Mouse (Mus musculus) forebrain, embryonic 11.5 days (tissue): ENCODE measurements around the gene Arih1. TPM values are rescaled to one million over a fixed set of nuclear protein-coding genes. Genes with fewer than 3 reads are reported as not detected.

ENCODE experiments used
- ATAC-seq: fragments of 200-750 bp; cut with Nextera tagmentation; replicated peaks from 2 replicates; pipeline ENCODE4 v1.8.0; 2017; ENCODE audit warnings: moderate TSS enrichment; ENCODE audit not compliant: low FRiP score
- DNase-seq: peaks from one replicate; pipeline ENCODE4 v3.0.0-alpha.2; 2017; ENCODE audit warnings: low spot score
- H3K27ac ChIP-seq: fragments of 300-500 bp; sonication (generic); 2 replicates; pipeline ENCODE4 v1.5.1; 2014; ENCODE audit warnings: low read depth, low read length
- H3K27me3 ChIP-seq: fragments of 300-500 bp; sonication (generic); 2 replicates; pipeline ENCODE4 v1.6.1; 2014; ENCODE audit warnings: mild to moderate bottlenecking, low read length, mixed read lengths; ENCODE audit not compliant: control insufficient read depth, insufficient read depth
- H3K36me3 ChIP-seq: fragments of 300-500 bp; sonication (generic); 2 replicates; pipeline ENCODE4 v1.6.1; 2014; ENCODE audit warnings: mild to moderate bottlenecking, low read length, moderate library complexity, mixed read lengths; ENCODE audit not compliant: control insufficient read depth, insufficient read depth
- H3K4me1 ChIP-seq: fragments of 300-500 bp; sonication (generic); replicated peaks from 2 replicates; pipeline ENCODE4 v1.6.1; 2014; ENCODE audit warnings: low read length, mixed read lengths; ENCODE audit not compliant: control insufficient read depth, insufficient read depth
- H3K4me2 ChIP-seq: fragments of 300-500 bp; sonication (generic); 2 replicates; pipeline ENCODE4 v1.6.1; 2014; ENCODE audit warnings: low read depth, mild to moderate bottlenecking, low read length, moderate library complexity, mixed read lengths; ENCODE audit not compliant: severe bottlenecking
- H3K4me3 ChIP-seq: fragments of 300-500 bp; sonication (generic); 2 replicates; pipeline ENCODE4 v1.5.1; 2014; ENCODE audit warnings: low read depth, low read length
- H3K9ac ChIP-seq: fragments of 300-500 bp; sonication (generic); 2 replicates; pipeline ENCODE4 v1.6.1; 2014; ENCODE audit warnings: low read length
- H3K9me3 ChIP-seq: fragments of 300-500 bp; sonication (generic); 2 replicates; pipeline ENCODE4 v1.6.1; 2016; ENCODE audit warnings: low read length, mixed read lengths; ENCODE audit not compliant: control insufficient read depth
- WGBS: fragments of 180-500 bp; shearing (Covaris S2); extraction: QIAGEN DNeasy Blood & Tissue Kit; methylation state at CpG from one replicate; pipeline ENCODE4 v1.1.7; 2014; 5-methylcytosine and 5-hydroxymethylcytosine counted together
- polyA plus RNA-seq: library from polyadenylated mRNA; unstranded; fragments of >200 nt; fragmentation: Nextera tagmentation; extraction: Ambion mirVana; gene quantifications from 2 replicates; pipeline ENCODE4 v1.2.1, GENCODE M21; 2014

The Arih1 gene
- polyA plus RNA-seq, 1 experiment from 2014 or later = 22.8 TPM

DNA sequence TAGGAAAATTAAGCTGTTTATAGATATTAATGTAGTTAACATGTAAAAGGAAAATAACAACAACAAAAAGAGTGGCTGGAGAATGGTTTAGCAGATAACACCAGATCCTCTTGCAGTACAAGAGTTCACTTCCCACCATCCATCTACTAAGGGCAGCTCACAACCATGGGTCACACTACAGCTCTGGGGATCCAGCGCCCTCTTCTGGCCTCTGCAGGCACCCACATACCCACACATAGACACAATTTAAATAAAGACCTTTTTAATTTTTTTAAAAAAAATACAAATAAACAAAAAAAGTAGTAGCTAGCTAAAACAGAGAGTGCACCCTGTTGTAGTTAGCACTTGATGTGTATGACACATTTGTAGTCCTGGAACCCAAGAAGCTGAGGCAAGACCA is 4.0 kb downstream of the Arih1 start:
- no peaks in the 10 kb centered on the region for H3K36me3 ChIP-seq
- no peaks in the 10 kb centered on the region for H3K27me3 ChIP-seq
- no peak overlapping the region for H3K9ac ChIP-seq
- DNase-seq (peak; percentile 51), ATAC-seq (no peak)
- H3K4me1 ChIP-seq = no peaks in the 10 kb centered on the region
- 46% methylated on average over 1 of the region's 1 CpGs for WGBS
- H3K9me3 ChIP-seq = no peaks in the 10 kb centered on the region
- H3K27ac ChIP-seq = no peak overlapping the region
- H3K4me2 ChIP-seq = no peak overlapping the region
- H3K4me3 ChIP-seq = no peak overlapping the region

- no peak for ATAC-seq
- WGBS = 99% methylated on average over 2 of the region's 2 CpGs
- no peak overlapping the region for H3K27ac ChIP-seq
These were observed 9.8 kb downstream of the Arih1 start for GRCm38 (mm10) chr9:59476617-59477016.

DNA sequence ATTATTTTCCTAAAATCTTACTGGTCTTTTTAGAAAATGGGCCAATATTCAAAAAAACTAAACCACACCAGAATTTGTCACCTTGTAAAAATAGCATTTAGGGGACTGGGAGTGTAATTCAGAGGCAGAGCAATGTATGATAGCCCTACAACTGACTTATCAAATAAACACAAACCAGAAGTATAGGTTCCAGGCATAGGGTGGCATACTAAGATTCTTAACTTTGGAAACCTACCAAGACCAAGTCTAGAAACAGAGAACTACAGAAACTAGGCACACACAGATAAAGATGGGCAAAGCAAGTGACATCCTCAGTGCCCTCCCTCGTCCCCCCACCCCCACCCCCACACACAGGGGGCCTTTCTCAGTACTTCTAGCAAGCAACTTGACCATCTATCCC is 11.6 kb downstream of the Arih1 start:
- WGBS = 88% methylated on average over 1 of the region's 1 CpGs
- Histone ChIP-seq H3K4me3 (no peak overlapping the region), H3K27me3 (no peaks in the 10 kb centered on the region), H3K36me3 (no peaks in the 10 kb centered on the region), H3K27ac (no peak overlapping the region), H3K4me2 (no peak overlapping the region), H3K4me1 (no peaks in the 10 kb centered on the region), H3K9me3 (no peaks in the 10 kb centered on the region), H3K9ac (no peak overlapping the region)
- no peak for ATAC-seq
- DNase-seq = no peak

More at GRCm38 (mm10) chr9:59476617-59477016, 9.8 kb downstream of the Arih1 start:
- H3K4me1 ChIP-seq = no peaks in the 10 kb centered on the region
- no peak for DNase-seq
- H3K9me3 ChIP-seq = no peaks in the 10 kb centered on the region
- H3K4me2 ChIP-seq = no peak overlapping the region
- no peaks in the 10 kb centered on the region for H3K27me3 ChIP-seq
- H3K4me3 ChIP-seq = no peak overlapping the region
- H3K9ac ChIP-seq = no peak overlapping the region
- H3K36me3 ChIP-seq = no peaks in the 10 kb centered on the region

- H3K36me3 ChIP-seq = no peaks in the 10 kb centered on the region
- no peak overlapping the region for H3K4me2 ChIP-seq
- H3K27me3 ChIP-seq = no peaks in the 10 kb centered on the region
- no peak for ATAC-seq
- H3K4me1 ChIP-seq = no peaks in the 10 kb centered on the region
- H3K9me3 ChIP-seq = no peaks in the 10 kb centered on the region
- 88% methylated on average over 2 of the region's 2 CpGs for WGBS
- H3K27ac ChIP-seq = no peak overlapping the region
- no peak for DNase-seq
- H3K4me3 ChIP-seq = no peak overlapping the region
- H3K9ac ChIP-seq = no peak overlapping the region
These were observed 13.2 kb downstream of the Arih1 start for GRCm38 (mm10) chr9:59473171-59473570.

DNA sequence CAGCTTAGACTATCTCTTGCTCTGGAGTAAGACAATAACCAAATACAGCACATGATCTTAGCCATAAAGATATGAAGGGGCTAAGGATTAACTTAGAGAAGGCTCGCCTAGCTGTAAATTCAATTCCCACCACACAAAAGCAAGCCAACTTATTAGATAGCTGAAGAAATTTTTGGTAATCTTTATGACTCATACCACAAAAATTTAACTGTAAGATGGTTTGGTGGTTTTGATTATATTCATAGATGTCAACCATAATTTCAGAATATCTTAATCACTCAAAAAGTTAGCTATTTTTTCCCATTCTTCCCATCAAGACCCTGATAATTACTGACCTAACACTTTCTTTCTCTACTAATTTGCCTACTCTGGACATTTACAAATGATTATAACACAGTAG is 17.0 kb downstream of the Arih1 start:
- Histone ChIP-seq H3K36me3 (no peaks in the 10 kb centered on the region), H3K9me3 (no peaks in the 10 kb centered on the region), H3K4me3 (no peak overlapping the region), H3K9ac (no peak overlapping the region), H3K4me2 (no peak overlapping the region), H3K4me1 (no peaks in the 10 kb centered on the region), H3K27ac (no peak overlapping the region), H3K27me3 (no peaks in the 10 kb centered on the region)
- DNase-seq (no peak), ATAC-seq (no peak)
- WGBS = 87% methylated on average over 1 of the region's 1 CpGs

DNA sequence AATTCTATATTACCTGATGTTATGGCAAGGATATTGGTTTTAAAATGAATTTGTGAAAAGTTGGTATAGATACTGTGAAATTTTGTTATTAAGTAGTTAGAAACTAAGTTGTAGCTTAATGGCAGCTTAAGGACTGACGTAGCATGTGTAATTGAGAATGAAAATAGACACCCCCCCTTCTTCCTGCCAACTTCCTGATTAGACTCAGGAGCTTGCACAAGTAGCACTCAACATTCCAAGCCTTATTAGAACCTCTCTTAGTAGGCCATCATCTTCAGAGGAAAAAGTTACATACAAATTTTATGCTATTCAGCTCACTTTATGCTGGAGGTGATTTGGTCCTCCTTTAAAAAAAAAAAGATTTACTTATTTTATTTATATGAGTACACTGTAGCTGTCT is 22.1 kb downstream of the Arih1 start:
- no peak for DNase-seq
- WGBS = 88% methylated on average over 1 of the region's 1 CpGs
- no peaks in the 10 kb centered on the region for H3K9me3 ChIP-seq
- H3K36me3 ChIP-seq = no peaks in the 10 kb centered on the region
- H3K27ac ChIP-seq = no peak overlapping the region
- H3K4me3 ChIP-seq = no peak overlapping the region
- no peaks in the 10 kb centered on the region for H3K4me1 ChIP-seq
- no peaks in the 10 kb centered on the region for H3K27me3 ChIP-seq
- ATAC-seq = no peak
- H3K9ac ChIP-seq = no peak overlapping the region
- H3K4me2 ChIP-seq = no peak overlapping the region

DNA sequence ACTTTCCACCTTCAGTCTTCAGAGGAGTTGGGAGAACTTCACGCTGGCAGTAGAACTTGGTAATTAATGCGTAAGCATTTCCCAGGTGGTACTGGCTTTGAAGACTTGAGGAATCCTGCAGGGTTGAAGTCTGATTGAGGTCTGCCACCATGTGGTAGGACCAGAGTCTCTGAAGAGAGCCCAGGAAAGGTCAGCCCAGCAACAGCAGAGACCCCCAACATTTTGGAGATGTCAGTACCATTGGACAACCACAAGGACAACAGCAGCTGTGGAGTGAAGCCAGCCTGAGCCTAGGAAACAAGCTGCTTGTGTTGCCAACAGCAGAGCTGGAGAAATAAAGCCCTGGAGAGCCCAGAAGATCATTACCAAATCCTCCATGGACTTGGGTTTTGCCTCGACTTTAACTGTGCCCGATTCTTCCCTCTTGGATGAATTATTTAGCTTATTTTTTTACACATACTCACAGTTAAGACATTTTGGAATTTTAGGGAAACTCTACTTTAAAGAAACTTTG is 27.4 kb downstream of the Arih1 start:
- Histone ChIP-seq H3K27me3 (no peaks in the 10 kb centered on the region), H3K36me3 (no peaks in the 10 kb centered on the region; the same call in 1 of the 2 replicates), H3K27ac (no peak overlapping the region), H3K4me2 (no peak overlapping the region), H3K9ac (no peak overlapping the region), H3K4me3 (no peak overlapping the region), H3K4me1 (no peaks in the 10 kb centered on the region), H3K9me3 (no peaks in the 10 kb centered on the region)
- WGBS = 82% methylated on average over 4 of the region's 4 CpGs
- ATAC-seq = no peak
- no peak for DNase-seq

DNA sequence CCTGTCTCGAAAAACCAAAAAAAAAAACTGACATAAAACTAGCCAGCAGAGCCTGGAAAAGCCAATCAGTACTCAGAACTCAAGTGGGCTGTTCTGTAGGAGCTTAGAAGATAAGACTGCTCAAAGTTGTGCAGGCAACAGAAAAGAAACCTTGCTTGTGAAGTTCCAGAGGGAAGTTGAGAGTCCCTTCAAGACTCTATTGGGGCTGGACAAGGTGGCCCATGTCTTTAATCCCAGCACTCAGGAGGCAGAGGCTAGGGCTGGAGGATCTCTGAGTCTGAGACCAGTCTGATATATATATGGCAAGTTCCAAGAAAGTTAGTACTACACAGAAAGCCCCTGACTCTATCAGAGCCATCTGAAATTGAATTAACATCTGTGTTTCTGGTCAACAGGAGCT is 28.0 kb downstream of the Arih1 start:
- no peaks in the 10 kb centered on the region for H3K27me3 ChIP-seq
- no peak for ATAC-seq
- no peak overlapping the region for H3K9ac ChIP-seq
- H3K9me3 ChIP-seq = no peaks in the 10 kb centered on the region
- no peak overlapping the region for H3K4me3 ChIP-seq
- WGBS = 95% methylated on average over 1 of the region's 1 CpGs
- no peaks in the 10 kb centered on the region for H3K4me1 ChIP-seq
- H3K27ac ChIP-seq = no peak overlapping the region
- no peak for DNase-seq
- H3K4me2 ChIP-seq = no peak overlapping the region
- no peaks in the 10 kb centered on the region; the same call in 1 of the 2 replicates for H3K36me3 ChIP-seq

DNA sequence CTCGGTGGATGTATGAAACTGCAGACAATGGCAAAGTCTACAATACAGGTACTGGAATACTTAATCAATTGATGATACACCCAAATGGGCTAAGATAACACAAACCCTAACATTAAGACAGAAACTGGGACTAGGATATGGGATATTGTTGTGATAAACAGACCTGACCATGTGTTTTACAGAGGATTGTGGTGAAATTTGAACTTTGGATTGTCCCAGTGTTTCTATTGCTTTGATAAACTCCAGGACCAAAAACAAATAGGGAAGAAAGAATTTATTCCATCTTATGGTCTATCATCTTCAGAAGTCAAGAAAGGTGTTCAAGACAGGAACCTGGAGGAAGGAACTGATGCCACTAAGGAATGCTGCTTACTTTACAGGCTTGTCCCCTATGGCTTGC is 28.7 kb downstream of the Arih1 start:
- no peak overlapping the region for H3K27ac ChIP-seq
- no peaks in the 10 kb centered on the region for H3K9me3 ChIP-seq
- H3K4me3 ChIP-seq = no peak overlapping the region
- no peak for DNase-seq
- H3K36me3 ChIP-seq = no peaks in the 10 kb centered on the region; the same call in 1 of the 2 replicates
- no peaks in the 10 kb centered on the region for H3K27me3 ChIP-seq
- no peaks in the 10 kb centered on the region for H3K4me1 ChIP-seq
- H3K9ac ChIP-seq = no peak overlapping the region
- 93% methylated on average over 1 of the region's 1 CpGs for WGBS
- no peak for ATAC-seq
- no peak overlapping the region for H3K4me2 ChIP-seq
